Mouse (Mus musculus) CH12.LX (cell line): ENCODE data around the gene Dctpp1. TPM values are rescaled to one million over a fixed set of nuclear protein-coding genes. Genes with fewer than 3 reads are reported as not detected.

Source experiments
- DNase-seq: peaks from one replicate; pipeline ENCODE4 v3.0.0-alpha.2; 2013; ENCODE audit errors: extremely low read depth
- H3K27ac ChIP-seq: 2 replicates; pipeline ENCODE4 v1.5.1; 2012; ENCODE audit warnings: low read depth, mild to moderate bottlenecking, control low read depth, moderate library complexity; ENCODE audit not compliant: insufficient read depth
- H3K27me3 ChIP-seq: replicated peaks from 2 replicates; pipeline ENCODE3; 2012; ENCODE audit warnings: inconsistent platforms
- H3K36me3 ChIP-seq, 2 experiments: replicated peaks in 1 of 2; 2 replicates each; pipeline versions ENCODE3 to v1.6.1; 2012; ENCODE audit warnings: inconsistent platforms in 1 of 2, low read length in 1 of 2, mild to moderate bottlenecking in 1 of 2, mixed read lengths in 1 of 2, moderate library complexity in 1 of 2; ENCODE audit not compliant: control insufficient read depth in 1 of 2, insufficient read depth in 1 of 2
- H3K4me1 ChIP-seq, 2 experiments: 2 replicates each; pipeline ENCODE4 v1.6.1; 2012; ENCODE audit warnings: inconsistent platforms in 1 of 2, moderate library complexity in 1 of 2; ENCODE audit not compliant: insufficient read depth in 2 of 2, control insufficient read depth in 1 of 2
- H3K4me2 ChIP-seq: 2 replicates; pipeline ENCODE4 v1.6.1; 2012; ENCODE audit warnings: low read depth, mild to moderate bottlenecking, control low read depth; ENCODE audit not compliant: poor library complexity, insufficient read depth, severe bottlenecking
- H3K4me3 ChIP-seq, 3 experiments: fragments of 150-350 bp in 1 of 3; sonication (generic) in 1 of 3; replicated peaks in 1 of 3; 2 replicates each; pipeline versions ENCODE3 to v1.5.1; 2011 to 2012; ENCODE audit warnings: low read depth in 2 of 3, low read length in 2 of 3, mild to moderate bottlenecking in 2 of 3, moderate library complexity in 2 of 3, control low read depth in 1 of 3, improper control_type of control experiment in 1 of 3, inconsistent platforms in 1 of 3, mixed read lengths in 1 of 3; ENCODE audit not compliant: poor library complexity in 1 of 3
- H3K79me2 ChIP-seq: replicated peaks from 2 replicates; pipeline ENCODE4 v1.6.1; 2012; ENCODE audit warnings: mild to moderate bottlenecking, moderate library complexity; ENCODE audit not compliant: control insufficient read depth, poor library complexity, insufficient read depth, severe bottlenecking; ENCODE audit errors: extremely low read depth
- H3K9ac ChIP-seq: 2 replicates; pipeline ENCODE4 v1.6.1; 2012; ENCODE audit warnings: low read depth, mild to moderate bottlenecking, control low read depth, moderate library complexity; ENCODE audit not compliant: insufficient read depth
- H3K9me3 ChIP-seq: replicated peaks from 2 replicates; pipeline ENCODE3; 2012; ENCODE audit warnings: low read length, inconsistent platforms, mixed read lengths
- CHD2 ChIP-seq: IDR thresholded peaks from 2 replicates; pipeline ENCODE4 v1.6.1; 2011; ENCODE audit warnings: low read length, improper control_type of control experiment
- CTCF ChIP-seq, 2 experiments: IDR thresholded peaks in 1 of 2; conservative IDR thresholded peaks in 1 of 2; 2 replicates each; pipeline ENCODE4 v1.5.1; 2011 to 2012; ENCODE audit warnings: low read depth in 2 of 2, low read length in 2 of 2, improper control_type of control experiment in 1 of 2, inconsistent platforms in 1 of 2, mild to moderate bottlenecking in 1 of 2, moderate library complexity in 1 of 2
- EP300 ChIP-seq: IDR thresholded peaks from 2 replicates; pipeline ENCODE4 v1.6.1; 2011; ENCODE audit warnings: low read length, improper control_type of control experiment
- ETS1 ChIP-seq: conservative IDR thresholded peaks from 2 replicates; pipeline ENCODE4 v1.6.1; 2012; ENCODE audit warnings: low read depth, mild to moderate bottlenecking, inconsistent platforms, low read length, improper control_type of control experiment, moderate library complexity
- HCFC1 ChIP-seq: IDR thresholded peaks from 2 replicates; pipeline ENCODE4 v1.6.1; 2012; ENCODE audit warnings: low read depth, mild to moderate bottlenecking, inconsistent platforms, low read length, improper control_type of control experiment
- IRF4 ChIP-seq: IDR thresholded peaks from 2 replicates; pipeline ENCODE4 v1.6.1; 2014; ENCODE audit warnings: low read depth, mild to moderate bottlenecking, inconsistent platforms, low read length, improper control_type of control experiment
- JUN ChIP-seq: IDR thresholded peaks from 2 replicates; pipeline ENCODE4 v1.6.1; 2011; ENCODE audit warnings: low read depth, mild to moderate bottlenecking, low read length, improper control_type of control experiment, moderate library complexity; ENCODE audit not compliant: insufficient read depth
- KAT2A ChIP-seq: IDR thresholded peaks from 2 replicates; pipeline ENCODE4 v1.6.1; 2012; ENCODE audit warnings: low read length, improper control_type of control experiment, inconsistent platforms; ENCODE audit not compliant: insufficient replicate concordance
- MAZ ChIP-seq: IDR thresholded peaks from 2 replicates; pipeline ENCODE4 v1.6.1; 2012; ENCODE audit warnings: low read depth, mild to moderate bottlenecking, inconsistent platforms, low read length, improper control_type of control experiment, moderate library complexity
- MXI1 ChIP-seq: IDR thresholded peaks from 2 replicates; pipeline ENCODE4 v1.6.1; 2011; ENCODE audit warnings: mild to moderate bottlenecking, low read depth, low read length, improper control_type of control experiment
- MYC ChIP-seq: IDR thresholded peaks from 2 replicates; pipeline ENCODE4 v1.6.1; 2011; ENCODE audit warnings: low read depth, mild to moderate bottlenecking, improper control_type of control experiment, low read length
- NELFE ChIP-seq: IDR thresholded peaks from 2 replicates; pipeline ENCODE4 v1.6.1; 2011; ENCODE audit warnings: low read depth, low read length, improper control_type of control experiment
- NRF1 ChIP-seq: IDR thresholded peaks from 2 replicates; pipeline ENCODE4 v1.6.1; 2014; ENCODE audit warnings: low read depth, mild to moderate bottlenecking, inconsistent platforms, low read length, improper control_type of control experiment, moderate library complexity
- POLR2AphosphoS2 ChIP-seq: IDR thresholded peaks from 2 replicates; pipeline ENCODE4 v1.6.1; 2011; ENCODE audit warnings: low read depth, low read length, improper control_type of control experiment
- RAD21 ChIP-seq: IDR thresholded peaks from 2 replicates; pipeline ENCODE4 v1.6.1; 2011; ENCODE audit warnings: low read depth, mild to moderate bottlenecking, low read length, improper control_type of control experiment, moderate library complexity
- SIN3A ChIP-seq: IDR thresholded peaks from 2 replicates; pipeline ENCODE4 v1.6.1; 2012; ENCODE audit warnings: low read length, improper control_type of control experiment, inconsistent platforms
- SMC3 ChIP-seq: IDR thresholded peaks from 2 replicates; pipeline ENCODE4 v1.6.1; 2011; ENCODE audit warnings: low read depth, low read length, improper control_type of control experiment
- TBP ChIP-seq: conservative IDR thresholded peaks from 2 replicates; pipeline ENCODE4 v1.6.1; 2011; ENCODE audit warnings: low read depth, low read length, improper control_type of control experiment
- UBTF ChIP-seq: IDR thresholded peaks from 2 replicates; pipeline ENCODE4 v1.6.1; 2012; ENCODE audit warnings: low read depth, mild to moderate bottlenecking, inconsistent platforms, low read length, improper control_type of control experiment, moderate library complexity
- ZMIZ1 ChIP-seq: IDR thresholded peaks from 2 replicates; pipeline ENCODE4 v1.6.1; 2012; ENCODE audit warnings: low read depth, mild to moderate bottlenecking, inconsistent platforms, low read length, improper control_type of control experiment
- ZNF384 ChIP-seq: IDR thresholded peaks from 2 replicates; pipeline ENCODE4 v1.6.1; 2012; ENCODE audit warnings: low read depth, low read length, improper control_type of control experiment, inconsistent platforms
- dilution Hi-C: fragments of 300-500 bp; cut with MboI; formaldehyde crosslinking; loops from 2 replicates; pipeline ENCODE4 v1.14.3; 2020; ENCODE audit warnings: low sequenced_read_pairs; ENCODE audit not compliant: extremely low pct_unique_long_range_greater_than_20kb, extremely low pct_ligation_motif_present
- in situ Hi-C: fragments of 300-500 bp; cut with MboI; formaldehyde crosslinking; loops from 3 replicates; pipeline ENCODE4 v1.14.3; 2019; ENCODE audit warnings: low sequenced_read_pairs, low pct_ligation_motif_present, low pct_unique_long_range_greater_than_20kb, mixed read lengths
- polyA plus RNA-seq: library from polyadenylated mRNA; unstranded; fragments of >175 nt; gene quantifications from 2 replicates; pipeline ENCODE4 v1.2.1, GENCODE M21; 2012; ENCODE audit warnings: low read depth; ENCODE audit not compliant: insufficient read length
- total RNA-seq, 2 experiments: library from RNA; depleted of rRNA; stranded (reverse); fragments of 300-350 nt in 1 of 2; fragments of >200 nt in 1 of 2; gene quantifications; 2 replicates each; pipeline ENCODE4 v1.2.3; 2012 to 2014

Gene Dctpp1
- total and polyA plus RNA-seq, 3 experiments: 197 to 296 (median 221) TPM

- peak; percentile 42 to 94 for TF ChIP-seq CTCF (conservative IDR thresholded peaks at IDR 0.05 in 1 of 2, IDR thresholded peaks at IDR 0.05 in 1 of 2; ENCODE audit: low read depth in 2 of 2, low read length in 2 of 2)
Measured at GRCm38 (mm10) chr7:127260309-127261111, at the start of gene Dctpp1 (continued).

- TF ChIP-seq TBP: no peak
- no peak for TF ChIP-seq NELFE
- no peak for TF ChIP-seq MAZ
- TF ChIP-seq SIN3A: no peak
- TF ChIP-seq EP300: no peak
- TF ChIP-seq POLR2AphosphoS2: no peak
- TF ChIP-seq NRF1: no peak
- TF ChIP-seq KAT2A: no peak
- no peak for TF ChIP-seq ZMIZ1
- TF ChIP-seq CTCF (conservative IDR thresholded peaks at IDR 0.05 in 1 of 2, IDR thresholded peaks at IDR 0.05 in 1 of 2; ENCODE audit: low read depth in 2 of 2, low read length in 2 of 2): no peak
- TF ChIP-seq UBTF: no peak
- TF ChIP-seq CHD2: no peak
- no peak for TF ChIP-seq MXI1
- TF ChIP-seq IRF4: no peak
- no peak for TF ChIP-seq ETS1
- no peak overlapping the region for H3K4me2 ChIP-seq
- H3K27me3 ChIP-seq: no peaks in the 10 kb centered on the region
- in situ Hi-C loops (no loop called here), dilution Hi-C loops (no loop called here)
- peaks cover 0 to 14% of the 10 kb centered on the region in 2 experiments; a peak in 2 of 4 replicates for H3K4me1 ChIP-seq
- peaks cover 9% of the 10 kb centered on the region for H3K79me2 ChIP-seq
- H3K27ac ChIP-seq: no peak overlapping the region
- H3K9me3 ChIP-seq: no peaks in the 10 kb centered on the region
- DNase-seq: no peak
- no peak overlapping the region for H3K4me3 ChIP-seq
- peaks cover 93 to 99% of the 10 kb centered on the region in 2 experiments for H3K36me3 ChIP-seq
- no peak overlapping the region for H3K9ac ChIP-seq
Measured at GRCm38 (mm10) chr7:127309951-127310350, 49.4 kb upstream of the Dctpp1 start.

- Histone ChIP-seq H3K36me3 (peaks cover 92 to 99% of the 10 kb centered on the region in 2 experiments), H3K9ac (no peak overlapping the region), H3K4me3 (no peak overlapping the region), H3K4me2 (no peak overlapping the region), H3K9me3 (no peaks in the 10 kb centered on the region), H3K4me1 (peaks cover 0 to 24% of the 10 kb centered on the region in 2 experiments; a peak in 2 of 4 replicates), H3K27ac (no peak overlapping the region), H3K79me2 (peaks cover 13% of the 10 kb centered on the region), H3K27me3 (no peaks in the 10 kb centered on the region)
- DNase-seq: peak; percentile 65
- TF ChIP-seq MXI1 (no peak), CHD2 (no peak), ZMIZ1 (no peak), POLR2AphosphoS2 (no peak), SIN3A (no peak), RAD21 (peak; percentile 63), ETS1 (no peak), CTCF (conservative IDR thresholded peaks at IDR 0.05 in 1 of 2, IDR thresholded peaks at IDR 0.05 in 1 of 2; ENCODE audit: low read depth in 2 of 2, low read length in 2 of 2) (peak; percentile 74), SMC3 (peak; percentile 65), MYC (peak; percentile 45; the same call in 1 of the 2 replicates), JUN (no peak), ZNF384 (no peak), HCFC1 (no peak)
- in situ Hi-C loops (no loop called here), dilution Hi-C loops (no loop called here)
Measured at GRCm38 (mm10) chr7:127308887-127309286, 48.4 kb upstream of the Dctpp1 start.
